Mouse (Mus musculus) CD4-positive, CD25-positive, alpha-beta regulatory T cell, adult 4 months (primary cell): ENCODE data around the gene Ccr10. TPM values are rescaled to one million over a fixed set of nuclear protein-coding genes. Genes with fewer than 3 reads are reported as not detected.
"Not testable (repeated sequence)": the region's sequence is repeated elsewhere in the genome, so short reads cannot be mapped to it uniquely, and the experiment has no call there.

Source experiments
- ATAC-seq: one replicate; pipeline ENCODE4 v1.8.0; 2017
- polyA plus RNA-seq, 2 experiments: library from polyadenylated mRNA; unstranded; fragments of 100-300 nt; shearing (Covaris generic); gene quantifications; one replicate each; pipeline ENCODE4 v1.2.1; 2017

The Ccr10 gene
- polyA plus RNA-seq, 2 experiments from 2014 or later, result 0.36 to 2.0 TPM

DNA sequence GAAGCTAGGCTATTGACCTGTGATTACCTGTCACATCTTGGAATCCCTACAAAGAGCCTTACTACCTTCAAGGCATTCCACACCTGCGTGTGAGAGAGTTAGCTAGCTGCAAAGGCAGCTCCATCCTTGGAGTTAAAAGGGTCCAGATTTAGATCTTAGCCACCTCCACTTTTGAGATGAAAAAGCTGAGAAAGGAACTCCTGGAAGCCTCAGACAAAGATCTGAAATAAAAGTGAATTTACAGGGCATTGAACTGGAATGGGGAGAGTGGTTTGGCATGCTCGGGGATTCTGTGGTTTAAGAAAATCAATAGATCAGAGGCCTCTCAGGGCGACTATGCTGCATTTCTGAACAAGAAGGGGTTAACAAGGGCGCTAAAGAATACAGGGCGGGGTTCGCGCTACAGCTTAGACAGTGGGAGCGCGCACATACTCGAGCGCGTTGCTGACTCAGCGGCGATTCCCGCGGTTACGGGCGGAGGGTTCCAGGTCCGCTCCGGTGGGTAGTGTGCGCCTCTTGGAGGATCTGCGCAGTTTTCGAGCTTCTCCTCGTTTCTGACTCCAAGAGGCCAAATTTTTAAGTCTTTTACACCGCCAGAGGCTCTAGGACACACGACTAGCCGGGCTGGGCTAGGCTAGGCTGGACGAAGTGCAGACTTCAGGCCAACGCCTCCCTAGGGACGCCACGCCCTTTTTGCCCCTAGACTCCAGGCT, 3.4 kb downstream of the Ccr10 start:
- no peak for ATAC-seq

DNA sequence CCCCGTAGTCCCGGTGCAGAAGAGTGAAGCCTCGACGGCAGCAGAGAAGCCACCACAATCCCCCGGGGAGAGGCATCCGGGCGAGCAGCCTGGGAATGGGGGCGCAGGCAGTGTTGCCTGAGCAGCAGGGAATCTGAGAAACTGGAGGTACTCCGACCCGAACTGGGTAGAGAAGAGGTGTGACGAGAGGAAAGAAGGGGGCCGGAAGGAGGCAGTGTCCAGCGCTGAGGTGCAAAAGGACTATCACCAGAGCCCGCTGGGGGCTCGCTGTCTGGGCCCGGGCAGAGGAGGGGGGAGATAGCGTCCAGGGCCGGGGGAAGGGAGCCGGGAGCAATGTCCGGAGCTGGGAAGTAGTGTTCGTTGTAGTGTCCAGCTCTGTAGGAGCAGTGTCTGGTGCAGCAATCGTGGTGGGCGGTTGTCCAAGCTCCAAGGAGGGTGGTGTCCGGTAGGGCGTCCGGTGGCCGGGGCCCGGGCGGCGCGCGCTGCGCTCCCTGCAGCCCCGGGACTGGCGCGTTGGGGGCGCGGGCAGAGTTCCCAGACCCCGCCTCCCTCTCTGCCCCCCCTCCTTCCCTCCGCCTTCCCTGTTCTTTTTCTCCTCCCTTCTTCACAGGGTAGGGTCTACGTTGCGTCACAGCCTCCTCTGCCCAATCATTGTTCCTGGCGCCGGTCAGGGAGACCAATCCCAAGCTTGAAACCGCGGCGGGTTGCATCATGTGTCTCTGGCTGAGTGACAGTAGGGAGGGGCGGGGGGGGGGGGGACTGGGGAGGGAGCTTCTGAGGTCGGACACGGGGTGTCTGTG, 4.2 kb downstream of the Ccr10 start, which contains the start of gene Plekhh3:
TSS of gene Plekhh3 (minus strand) at position 541 of the 800 bp plus-strand sequence.
- peak; percentile 49 for ATAC-seq

DNA sequence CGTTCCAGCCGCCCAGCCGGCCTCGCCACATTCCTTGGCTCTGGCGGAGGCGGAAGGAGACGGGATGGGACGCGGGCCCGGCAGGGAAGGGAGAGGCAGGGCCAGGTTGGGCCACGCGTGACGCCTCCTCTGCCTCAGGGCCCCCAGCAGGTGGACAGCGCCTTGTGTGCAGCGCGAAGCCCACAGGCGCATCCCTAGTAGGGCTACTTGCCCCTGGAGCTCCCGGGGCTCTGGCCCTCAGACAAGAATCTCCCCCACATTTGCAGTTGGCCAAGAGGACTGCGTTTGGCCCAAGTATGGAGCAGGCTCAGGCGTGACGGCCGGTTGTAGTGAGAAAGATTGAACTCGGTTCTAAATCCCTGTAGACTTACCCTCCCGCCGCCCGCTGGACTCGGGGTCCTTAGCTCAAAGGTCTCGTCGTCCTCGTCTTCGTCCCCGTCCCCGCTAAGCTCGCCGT, 4.9 kb downstream of the Ccr10 start, which contains the start of gene Cntnap1:
TSS of gene Cntnap1 (plus strand) at position 170 of the 457 bp plus-strand sequence.
- ATAC-seq, result no peak

DNA sequence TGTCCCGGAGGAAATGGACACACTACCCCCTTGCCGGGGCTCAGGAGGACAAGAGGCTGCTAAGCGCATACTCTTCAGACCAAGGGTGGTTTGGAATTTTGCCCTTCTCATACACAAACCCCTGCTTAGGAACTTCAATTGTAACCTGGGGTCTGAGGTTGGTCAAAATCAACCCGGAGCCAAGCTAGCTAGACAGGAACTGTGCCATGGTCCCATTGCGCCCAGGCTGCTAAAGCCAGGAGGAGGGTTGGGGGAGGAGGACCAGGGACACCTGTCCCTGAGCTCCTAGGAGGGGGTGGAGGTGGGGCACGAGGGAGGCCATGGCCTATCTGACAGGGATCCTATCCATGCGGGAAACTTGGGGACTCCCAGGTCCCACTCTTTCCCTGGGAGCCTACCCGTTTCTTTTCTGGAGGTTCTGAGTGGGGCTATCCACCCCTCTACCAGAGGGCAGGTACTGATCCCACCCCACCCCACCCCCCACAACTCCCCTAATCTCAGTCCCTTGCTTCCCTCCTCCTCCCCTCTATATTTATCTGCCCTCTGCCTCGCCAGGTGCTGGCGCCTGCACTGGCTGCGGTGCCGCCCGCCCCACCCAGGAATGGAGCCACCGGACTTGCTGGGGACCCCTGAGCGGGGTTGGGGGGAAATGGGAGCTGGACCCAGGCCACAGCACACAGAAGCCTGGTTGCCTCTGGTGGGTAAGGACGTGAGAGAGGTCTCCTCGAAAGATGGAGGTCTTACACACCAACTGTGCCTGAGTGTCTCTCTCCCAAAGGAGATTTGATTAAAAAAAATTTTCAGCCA, 5.7 kb downstream of the Ccr10 start:
- no peak for ATAC-seq

DNA sequence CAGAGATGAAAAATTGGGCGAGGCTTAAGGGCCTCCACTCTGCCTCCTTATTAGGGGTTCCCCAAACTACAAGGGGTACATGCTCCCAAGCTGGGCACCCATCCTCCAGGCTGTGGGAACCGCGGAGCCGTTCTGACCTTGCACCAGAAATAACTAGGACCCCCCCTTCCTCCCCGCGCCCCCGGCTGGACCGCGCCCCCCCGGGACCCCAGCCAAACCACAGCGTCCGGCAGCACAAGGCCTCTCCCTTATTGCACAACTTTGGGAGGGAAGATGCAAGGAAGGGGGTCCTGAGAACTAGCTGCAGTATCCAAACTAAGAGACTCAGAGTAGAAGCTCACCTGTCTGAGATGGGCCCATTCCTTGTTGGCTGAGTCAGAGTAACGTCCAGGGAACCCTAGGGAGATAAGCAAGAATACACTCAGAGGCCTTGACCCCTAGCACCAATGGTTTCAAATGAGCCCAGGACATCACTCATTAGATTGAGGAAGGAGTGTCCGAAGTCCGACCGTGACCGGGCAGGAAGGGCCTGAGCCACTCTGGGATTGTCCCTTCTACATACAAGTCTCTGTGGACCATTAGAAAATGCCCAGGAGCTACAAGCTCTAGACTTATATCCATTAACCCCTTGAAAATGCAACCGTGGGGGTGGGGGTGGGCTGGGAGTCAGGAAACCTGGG, 6.8 kb downstream of the Ccr10 start:
- no peak for ATAC-seq

DNA sequence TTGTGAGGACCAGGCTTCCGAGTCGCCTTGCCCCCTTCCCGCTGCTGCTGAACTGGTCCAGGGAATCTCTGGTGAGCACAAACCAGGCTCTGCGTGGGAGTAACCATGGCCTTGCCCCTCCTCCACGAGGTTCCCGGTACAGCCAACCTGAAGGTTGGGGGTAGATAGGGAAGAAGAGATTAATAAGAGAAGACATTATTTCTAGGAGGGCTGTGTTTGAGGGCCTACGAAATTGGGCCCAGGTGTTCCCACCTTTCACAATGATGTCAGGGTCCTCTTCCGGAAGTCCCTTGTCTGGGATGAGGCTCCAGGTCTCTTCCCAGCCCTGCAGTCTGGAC, 7.3 kb downstream of the Ccr10 start:
- ATAC-seq, result no peak

DNA sequence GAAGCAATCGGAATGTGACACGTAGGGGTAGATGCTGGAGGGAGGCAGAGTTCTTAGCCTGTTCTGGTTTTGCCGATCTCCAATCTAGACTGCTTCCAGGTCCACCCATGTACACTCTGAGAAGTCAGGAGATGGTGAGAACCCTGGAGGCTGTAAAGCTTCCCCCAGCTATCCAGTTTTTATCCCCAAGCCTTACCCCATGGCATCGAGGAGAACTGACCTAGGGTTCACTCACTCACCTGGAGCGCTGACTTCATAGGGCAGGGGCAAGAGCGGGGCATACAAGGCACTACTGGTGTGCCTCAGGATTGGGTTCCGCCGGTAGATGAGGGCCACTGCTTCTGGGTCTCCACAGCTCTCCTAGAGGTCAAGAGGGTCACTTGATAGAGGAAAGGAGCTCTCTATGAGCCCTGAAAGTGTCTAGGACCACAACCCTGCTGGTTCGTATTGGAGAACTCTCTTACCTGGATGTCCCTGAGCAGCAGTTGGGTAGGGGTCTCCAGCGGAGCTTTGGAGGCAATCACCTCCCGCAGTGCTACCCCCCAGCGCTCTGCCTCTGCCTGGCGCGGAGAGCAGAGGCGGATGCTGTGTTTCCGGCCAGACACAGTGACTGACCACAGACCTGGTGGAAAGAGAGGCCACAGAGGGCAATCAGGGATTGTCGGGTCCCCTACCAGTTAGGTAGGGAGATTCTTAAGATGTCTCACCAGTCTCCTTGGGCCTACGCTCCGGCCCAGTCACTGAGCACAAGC, 7.9 kb downstream of the Ccr10 start:
- ATAC-seq, result no peak

DNA sequence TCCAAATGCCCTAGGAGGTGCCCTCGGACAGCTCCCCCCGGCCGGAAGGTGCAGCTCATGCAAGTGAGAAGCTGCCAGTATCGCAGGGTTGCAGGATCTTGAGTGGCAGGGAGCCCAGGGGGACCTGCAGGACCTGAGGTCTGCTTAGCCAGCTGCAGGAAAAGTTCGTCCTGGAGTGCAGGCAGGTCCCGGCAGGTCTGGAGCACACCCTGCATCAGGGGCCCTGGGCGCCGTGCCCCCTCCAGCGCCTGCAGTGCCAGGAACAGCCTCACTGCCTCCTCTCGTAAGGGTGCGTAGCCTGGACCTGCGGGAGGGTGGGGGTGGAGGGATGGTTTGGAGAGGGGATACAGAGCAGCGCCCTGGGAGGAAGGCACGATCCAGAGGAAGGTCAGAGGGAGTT, 8.9 kb downstream of the Ccr10 start:
- no peak for ATAC-seq

DNA sequence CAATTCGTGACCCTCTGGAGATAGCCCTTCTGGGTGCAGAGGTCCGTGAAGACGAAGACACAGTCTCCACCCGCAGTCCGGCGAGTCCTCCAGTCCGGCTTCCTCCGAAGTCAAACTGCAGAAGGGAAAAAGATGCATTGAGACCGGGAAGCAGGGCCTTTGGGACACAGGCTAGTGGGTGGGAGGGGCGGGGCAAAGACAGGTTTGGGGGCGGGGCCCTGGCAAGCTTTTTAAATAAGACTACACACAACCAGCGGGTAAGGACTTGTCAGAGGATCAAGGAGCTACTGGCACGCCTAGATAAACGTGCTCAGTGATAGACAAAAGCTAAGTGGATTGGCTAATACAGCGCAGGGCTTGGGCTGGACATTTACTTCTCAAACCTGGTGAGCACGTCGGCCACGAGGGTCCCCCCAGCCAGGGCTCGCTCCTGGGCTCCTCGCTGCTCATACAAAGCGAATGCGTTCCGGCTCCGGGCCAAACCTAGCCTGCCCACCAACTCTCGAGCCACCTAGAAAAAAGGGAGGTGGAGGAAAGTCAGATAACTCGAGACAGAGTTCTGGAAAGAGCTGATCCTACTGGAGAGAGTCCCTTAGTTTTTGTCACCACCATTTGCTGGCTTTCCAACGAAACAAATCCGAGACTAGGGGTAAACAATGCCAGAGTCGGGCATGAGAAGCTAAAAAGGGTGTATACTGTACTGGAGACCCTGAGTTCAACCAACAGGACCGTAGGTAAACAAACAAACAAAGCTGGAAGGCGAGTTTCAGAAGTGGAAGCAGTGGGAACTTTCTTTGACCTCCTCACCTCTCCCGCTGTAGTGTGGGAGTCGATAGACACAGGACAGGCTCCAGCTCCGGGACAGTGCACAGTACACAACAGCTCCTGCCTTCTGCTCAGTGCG, 10.3 kb downstream of the Ccr10 start:
- ATAC-seq, result no peak

DNA sequence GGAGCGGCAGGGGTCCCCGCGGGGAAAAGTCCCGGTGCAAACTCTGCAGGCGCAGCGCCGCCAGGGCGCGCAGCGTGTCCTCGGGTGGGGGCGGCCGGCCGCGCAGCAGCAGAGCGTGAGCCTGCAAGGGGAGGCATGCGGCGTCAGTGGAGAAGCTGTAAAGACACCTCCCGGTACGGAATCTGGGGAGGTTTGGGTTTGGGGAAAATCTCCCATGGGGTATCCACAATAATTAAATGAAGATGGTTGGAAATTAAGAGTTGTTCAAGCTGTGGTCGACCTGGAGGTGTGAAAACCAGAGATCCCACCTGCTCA, 10.9 kb downstream of the Ccr10 start:
- no peak for ATAC-seq

DNA sequence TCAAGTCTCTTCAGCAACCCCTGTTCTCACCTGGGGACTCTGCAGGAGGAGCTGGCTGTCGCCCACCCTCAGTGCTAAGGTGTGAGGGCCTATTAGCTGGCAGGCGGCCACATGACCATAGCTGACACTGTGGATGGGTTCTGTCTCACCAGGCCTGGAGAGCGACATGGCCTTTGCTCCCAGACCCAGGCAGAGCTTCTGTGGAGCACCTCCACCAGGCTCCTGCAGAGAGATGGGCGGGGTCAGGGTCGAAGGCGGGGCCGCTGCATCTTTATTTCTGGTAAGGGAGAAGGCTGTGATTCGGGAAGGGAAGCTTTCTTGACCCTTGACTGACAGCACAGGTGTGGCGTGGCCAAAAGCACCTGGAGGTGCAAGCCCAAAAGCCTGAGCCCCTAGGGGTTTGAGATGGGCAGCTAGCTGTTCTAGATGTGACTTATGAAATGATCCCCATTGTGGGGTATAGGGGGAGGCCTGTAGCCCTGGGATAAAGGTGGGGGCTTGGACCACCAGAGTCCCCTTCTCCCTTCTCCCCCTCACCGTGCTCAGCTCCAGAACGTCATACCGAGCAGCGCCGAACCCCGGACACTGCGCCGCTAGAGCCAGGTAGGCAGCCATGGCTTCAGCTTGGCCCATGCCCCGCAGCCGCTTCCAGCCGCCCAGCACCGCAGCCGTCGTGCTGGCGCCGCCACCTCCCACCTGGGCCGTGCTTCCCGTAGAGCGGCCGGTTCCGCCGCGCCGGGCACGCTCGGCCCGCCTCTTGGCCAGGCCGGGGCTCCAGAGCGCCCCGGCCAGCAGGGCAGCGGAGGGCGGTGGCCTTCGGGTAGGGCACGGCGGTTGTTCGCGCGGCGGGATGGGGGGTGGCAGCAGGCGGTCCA, 11.5 kb downstream of the Ccr10 start:
- ATAC-seq, result no peak

DNA sequence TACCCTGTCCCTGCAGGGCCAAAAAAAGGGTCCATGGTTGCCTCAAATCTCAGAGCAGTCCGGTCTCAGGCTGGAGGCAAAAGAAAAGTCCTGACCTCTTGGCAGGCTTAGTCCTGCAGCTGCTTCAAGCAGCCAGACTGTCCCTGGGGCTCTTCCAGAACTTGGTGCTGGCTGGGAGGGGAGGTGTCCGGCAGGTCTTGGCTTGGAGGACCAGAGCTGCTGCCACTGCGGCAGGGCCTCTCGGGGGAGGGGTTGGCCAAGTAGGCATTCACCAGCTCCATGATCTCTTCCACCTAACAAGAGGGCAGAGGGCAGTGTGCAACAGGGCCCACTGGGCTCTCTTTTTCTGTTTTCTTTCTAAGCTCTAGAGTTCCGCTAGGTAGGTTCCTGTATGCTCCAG, 12.5 kb downstream of the Ccr10 start:
- ATAC-seq, result no peak

DNA sequence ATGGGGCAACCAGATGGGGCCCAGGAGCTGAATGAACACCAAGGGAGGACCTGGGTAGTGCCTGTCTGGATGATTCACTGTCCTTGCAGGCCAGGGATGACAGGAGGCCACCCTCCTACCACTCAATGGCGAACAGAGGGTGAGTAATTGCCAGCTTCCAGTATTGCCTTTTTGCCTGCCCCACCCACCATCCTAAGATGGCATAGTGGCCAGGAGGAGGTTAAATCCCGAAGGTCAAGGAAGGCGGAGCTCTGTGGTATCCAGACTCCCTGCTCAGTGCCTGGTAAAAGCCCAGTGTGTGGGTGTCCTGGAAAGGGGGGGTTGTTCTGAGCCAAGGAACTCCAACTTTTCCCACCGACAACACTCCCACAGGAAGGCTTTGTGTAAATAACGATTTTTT, 12.9 kb downstream of the Ccr10 start:
- no peak for ATAC-seq

DNA sequence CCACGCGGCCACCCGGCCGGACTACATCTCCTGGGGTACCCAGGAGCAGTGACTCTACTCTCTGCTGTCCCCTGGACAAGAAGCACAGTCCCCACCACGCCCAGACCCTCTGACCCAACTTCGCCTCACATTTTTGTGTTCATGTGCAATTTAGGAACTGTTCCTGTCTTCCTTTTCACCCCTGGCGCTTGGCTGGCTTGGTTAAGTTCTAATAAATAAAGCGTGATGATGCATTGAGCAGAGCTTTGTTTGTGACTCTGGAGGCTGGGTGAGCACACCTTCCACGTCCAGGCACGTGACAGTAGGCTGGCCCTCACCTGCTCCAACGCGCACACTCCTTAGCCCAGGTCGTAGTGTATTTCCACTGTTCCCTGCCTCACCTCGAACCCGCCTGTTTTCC, 13.7 kb downstream of the Ccr10 start:
- no peak for ATAC-seq

DNA sequence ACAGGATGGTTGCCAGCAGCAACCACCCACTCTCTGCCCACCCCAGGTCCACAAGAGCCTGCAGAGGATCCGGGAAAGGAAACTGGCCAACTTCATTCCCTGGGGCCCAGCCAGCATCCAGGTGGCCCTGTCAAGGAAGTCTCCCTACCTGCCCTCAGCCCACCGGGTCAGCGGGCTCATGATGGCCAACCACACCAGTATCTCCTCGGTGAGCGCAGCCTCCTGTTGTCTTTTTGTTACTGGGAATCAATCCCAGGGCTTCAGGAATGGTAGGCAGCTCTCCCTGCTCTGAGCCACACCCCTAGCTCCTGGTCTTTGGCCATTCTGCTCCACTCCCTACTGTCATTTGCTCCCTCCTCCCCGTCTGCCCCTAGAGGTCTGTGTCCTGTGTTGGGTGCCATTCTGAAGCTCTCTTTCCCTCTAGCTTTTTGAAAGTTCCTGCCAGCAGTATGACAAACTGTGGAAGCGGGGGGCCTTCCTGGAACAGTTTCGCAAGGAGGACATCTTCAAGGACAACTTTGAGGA, 14.2 kb downstream of the Ccr10 start:
- not testable (repeated sequence) for ATAC-seq

DNA sequence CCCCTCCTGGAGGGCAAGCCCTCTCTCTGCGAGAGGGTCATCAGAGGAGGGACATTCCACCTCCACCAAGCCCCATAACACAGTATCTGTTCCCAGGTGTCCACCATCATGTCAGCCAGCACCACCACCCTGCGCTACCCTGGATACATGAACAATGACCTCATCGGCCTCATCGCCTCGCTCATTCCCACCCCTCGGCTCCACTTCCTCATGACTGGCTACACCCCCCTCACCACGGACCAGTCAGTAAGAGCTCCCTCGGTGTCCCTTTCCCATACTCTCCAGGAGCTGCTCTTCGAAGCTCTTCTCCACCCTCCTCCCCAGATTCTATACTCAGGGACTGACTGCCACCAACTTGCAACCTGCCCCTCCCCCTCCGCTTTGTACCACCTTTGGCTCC, 15.1 kb downstream of the Ccr10 start:
- ATAC-seq, result not testable (repeated sequence)

DNA sequence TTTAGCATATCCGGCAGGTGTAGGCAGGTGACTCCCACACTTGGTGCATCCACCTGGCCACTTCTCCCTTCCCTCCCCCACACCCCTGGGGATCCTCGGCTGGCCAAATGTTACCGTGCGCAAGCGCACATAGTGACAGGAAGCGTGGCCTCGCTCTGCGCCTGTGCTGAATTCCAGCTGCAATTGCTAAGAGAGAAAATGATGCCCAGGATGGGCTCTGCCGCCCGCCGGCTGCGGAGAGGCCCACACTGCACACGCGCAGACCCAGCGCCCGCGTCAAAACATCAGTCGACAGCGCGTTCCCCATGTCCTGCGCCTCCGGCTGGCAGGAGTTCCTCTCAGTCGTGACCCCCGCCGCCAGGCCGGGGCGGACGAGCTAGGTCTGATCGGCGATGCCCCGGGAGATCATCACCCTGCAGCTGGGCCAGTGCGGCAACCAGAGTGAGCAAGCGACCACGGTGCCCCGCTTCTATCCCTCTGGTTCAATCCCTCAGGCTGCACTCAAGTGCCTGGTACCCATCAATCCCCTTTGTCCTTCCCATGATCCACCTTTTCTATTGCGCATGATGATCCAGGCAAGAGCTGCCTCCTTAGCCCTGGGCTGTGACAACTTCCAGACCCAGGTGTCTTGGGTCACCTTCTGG, 19.4 kb downstream of the Ccr10 start, which contains the start of gene Tubg2:
TSS of gene Tubg2 (plus strand) at position 180 of the 644 bp plus-strand sequence.
- peak; percentile 71 for ATAC-seq

DNA sequence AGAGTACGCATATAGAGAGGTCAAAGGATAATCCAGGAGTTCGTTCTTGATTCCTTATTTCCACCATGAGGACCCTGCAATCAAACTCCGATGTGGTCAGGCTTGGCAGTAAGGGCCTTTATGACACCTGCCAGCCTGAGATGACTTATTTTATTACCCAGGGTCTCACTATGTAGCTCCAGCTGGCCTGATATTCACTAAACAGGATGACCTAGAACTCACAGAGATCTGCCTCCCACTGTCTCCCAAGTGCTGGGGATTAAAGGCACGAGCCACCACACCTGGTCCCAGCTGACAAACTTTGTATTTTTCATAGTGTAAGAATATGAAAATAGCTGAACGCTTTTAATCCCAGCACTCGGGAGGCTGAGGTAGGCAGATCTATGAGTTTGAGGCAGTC, 20.1 kb downstream of the Ccr10 start:
- no peak for ATAC-seq

DNA sequence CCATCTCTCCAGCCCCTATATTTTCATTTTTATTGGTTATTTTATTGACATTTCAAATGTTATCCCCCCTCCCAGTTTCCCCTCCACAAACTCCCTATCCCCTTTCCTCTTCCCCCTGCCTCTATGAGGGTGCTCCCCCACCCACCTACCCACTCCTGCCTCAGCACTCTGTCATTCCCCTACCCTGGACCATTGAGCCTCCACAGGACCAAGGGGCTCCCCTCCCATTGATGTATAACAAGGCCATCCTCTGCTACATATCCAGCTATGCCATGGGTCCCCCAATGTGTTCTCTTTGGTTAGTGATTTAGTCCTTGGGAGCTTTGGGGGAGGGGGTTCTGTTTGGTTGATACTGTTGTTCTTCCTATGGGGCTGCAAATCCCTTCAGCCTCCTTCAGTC, 20.6 kb downstream of the Ccr10 start:
- no peak for ATAC-seq
